Mouse (Mus musculus) heart, embryonic 13.5 days (tissue): ENCODE measurements around the gene Trank1. TPM values are rescaled to one million over a fixed set of nuclear protein-coding genes. Genes with fewer than 3 reads are reported as not detected.

Source experiments
- ATAC-seq: fragments of 200-750 bp; cut with Nextera tagmentation; 2 replicates; pipeline ENCODE4 v1.8.0; 2017; ENCODE audit warnings: moderate TSS enrichment; ENCODE audit not compliant: insufficient number of reproducible peaks, low FRiP score, low TSS enrichment; ENCODE audit errors: extremely low read depth
- H3K27ac ChIP-seq: fragments of 300-500 bp; sonication (generic); replicated peaks from 2 replicates; pipeline ENCODE4 v1.5.1; 2015; ENCODE audit warnings: moderate library complexity, mild to moderate bottlenecking, inconsistent platforms
- H3K27me3 ChIP-seq: fragments of 300-500 bp; sonication (generic); replicated peaks from 2 replicates; pipeline ENCODE4 v1.6.1; 2015; ENCODE audit warnings: mild to moderate bottlenecking, inconsistent platforms
- H3K36me3 ChIP-seq: fragments of 300-500 bp; sonication (generic); 2 replicates; pipeline ENCODE4 v1.6.1; 2015; ENCODE audit warnings: mild to moderate bottlenecking, inconsistent platforms
- H3K4me1 ChIP-seq: fragments of 300-500 bp; sonication (generic); 2 replicates; pipeline ENCODE4 v1.6.1; 2015; ENCODE audit warnings: inconsistent platforms
- H3K4me2 ChIP-seq: fragments of 300-500 bp; sonication (generic); 2 replicates; pipeline ENCODE4 v1.6.1; 2015; ENCODE audit warnings: inconsistent platforms, mild to moderate bottlenecking, moderate library complexity
- H3K4me3 ChIP-seq: fragments of 300-500 bp; sonication (generic); 2 replicates; pipeline ENCODE4 v1.5.1; 2015; ENCODE audit warnings: moderate library complexity, mild to moderate bottlenecking, inconsistent platforms
- H3K9ac ChIP-seq: fragments of 300-500 bp; sonication (generic); 2 replicates; pipeline ENCODE4 v1.6.1; 2015; ENCODE audit warnings: inconsistent platforms, mild to moderate bottlenecking, moderate library complexity
- H3K9me3 ChIP-seq: fragments of 300-500 bp; sonication (generic); 2 replicates; pipeline ENCODE4 v1.6.1; 2016; ENCODE audit warnings: inconsistent platforms
- WGBS: fragments of 180-500 bp; shearing (Covaris S2); methylation state at CpG from one replicate; pipeline ENCODE4 v1.1.7; 2015; ENCODE audit warnings: mixed read lengths; 5-methylcytosine and 5-hydroxymethylcytosine counted together
- polyA plus RNA-seq: library from polyadenylated mRNA; unstranded; fragments of >200 nt; fragmentation: Nextera tagmentation; extraction: Ambion mirVana; gene quantifications from 2 replicates; pipeline ENCODE4 v1.2.1, GENCODE M21; 2015

Trank1 gene
- polyA plus RNA-seq, result 0.06 and 0.24 TPM in 2 replicates

DNA sequence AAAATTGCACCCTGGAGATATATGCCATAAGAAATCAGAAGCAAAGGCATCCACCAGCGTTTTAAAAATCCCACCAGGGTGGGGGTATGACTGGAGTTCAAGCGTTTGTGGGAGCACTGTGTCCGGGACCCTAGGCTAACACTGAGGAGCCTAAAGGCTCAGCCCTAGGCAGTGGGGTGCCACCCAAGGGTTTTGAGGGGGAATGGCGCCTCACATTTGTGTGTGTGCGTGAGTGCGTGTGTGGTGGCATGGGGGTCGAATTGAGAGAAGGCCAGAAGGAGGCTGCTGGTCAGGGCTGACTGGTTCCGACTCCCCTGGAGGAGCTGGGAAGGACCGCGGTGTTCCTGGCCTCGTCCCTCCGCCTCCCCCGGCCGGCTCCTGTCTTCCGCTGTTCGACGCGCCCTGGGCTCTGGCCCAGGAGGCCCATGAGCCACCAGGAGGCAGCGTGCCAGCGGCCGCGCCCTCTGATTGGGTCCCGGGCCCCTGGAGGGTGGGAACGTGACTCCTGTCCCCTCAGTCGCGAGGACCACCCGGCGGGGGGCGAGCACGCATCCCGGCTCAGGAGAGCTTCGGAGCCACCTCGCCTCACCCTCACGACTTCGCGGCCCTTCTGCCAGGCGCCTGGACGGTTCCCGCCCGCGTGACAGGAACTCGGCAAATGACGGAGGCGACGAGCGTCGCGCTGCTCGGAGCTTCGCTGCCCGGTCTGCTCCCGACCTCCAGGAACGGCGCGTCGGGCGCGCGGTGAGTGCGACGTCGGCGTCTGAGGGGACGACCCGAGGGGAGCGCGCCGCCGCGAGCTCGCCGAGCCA, at the start of gene Trank1:
Trank1 (plus strand) TSS at position 709 of the 812 bp plus-strand sequence.
- H3K27ac ChIP-seq, result no peak within 1 kb of the TSS
- 9% methylated on average over 68 of the region's 72 CpGs for WGBS
- H3K4me1 ChIP-seq, result peaks cover 16% of the 10 kb centered on the region
- peak within 1 kb of the TSS; percentile 57 for H3K4me3 ChIP-seq
- H3K9me3 ChIP-seq, result peaks cover 22% of the 10 kb centered on the region
- peak within 1 kb of the TSS; percentile 64 for H3K9ac ChIP-seq
- ATAC-seq, result no peak; the same call in 1 of the 2 replicates
- peak within 1 kb of the TSS; percentile 79 for H3K4me2 ChIP-seq
- H3K27me3 ChIP-seq, result peaks cover 66% of the 10 kb centered on the region
- H3K36me3 ChIP-seq, result no peaks in the 10 kb centered on the region

- WGBS, result 95% methylated on average over 2 of the region's 2 CpGs
- no peak for ATAC-seq
- H3K27me3 ChIP-seq, result no peaks in the 10 kb centered on the region
- no peak overlapping the region for H3K9ac ChIP-seq
- H3K27ac ChIP-seq, result no peak overlapping the region
- no peak overlapping the region for H3K4me2 ChIP-seq
- H3K4me3 ChIP-seq, result no peak overlapping the region
- peaks cover 46% of the 10 kb centered on the region for H3K36me3 ChIP-seq
- H3K9me3 ChIP-seq, result no peaks in the 10 kb centered on the region
- peaks cover 12% of the 10 kb centered on the region for H3K4me1 ChIP-seq
Observed at GRCm38 (mm10) chr9:111267998-111268397, 43.5 kb upstream of the Trank1 start.

GRCm38 (mm10) chr9:111270606-111271005, 40.9 kb upstream of the Trank1 start:
- no peaks in the 10 kb centered on the region for H3K9me3 ChIP-seq
- H3K36me3 ChIP-seq, result peaks cover 41% of the 10 kb centered on the region
- H3K4me2 ChIP-seq, result peak overlapping the region; percentile 84
- no peaks in the 10 kb centered on the region for H3K27me3 ChIP-seq
- ATAC-seq, result no peak
- peak overlapping the region; percentile 94 for H3K27ac ChIP-seq
- WGBS, result 14% methylated on average over 5 of the region's 5 CpGs
- peak overlapping the region; percentile 89 for H3K9ac ChIP-seq
- peak overlapping the region; percentile 76 for H3K4me3 ChIP-seq
- H3K4me1 ChIP-seq, result peaks cover 38% of the 10 kb centered on the region

- Histone ChIP-seq H3K4me1 (peaks cover 43% of the 10 kb centered on the region), H3K27me3 (no peaks in the 10 kb centered on the region), H3K9me3 (no peaks in the 10 kb centered on the region), H3K4me2 (peak overlapping the region; percentile 84), H3K36me3 (peaks cover 42% of the 10 kb centered on the region), H3K27ac (peak overlapping the region; percentile 94), H3K9ac (peak overlapping the region; percentile 89), H3K4me3 (peak overlapping the region; percentile 76)
- WGBS, result under 1% methylated on average over 32 of the region's 32 CpGs
- peak; percentile 33 for ATAC-seq
Observed at GRCm38 (mm10) chr9:111271056-111271433, 40.5 kb upstream of the Trank1 start.

GRCm38 (mm10) chr9:111271434-111272160, 39.9 kb upstream of the Trank1 start, which contains the start of the genes Mlh1 and Epm2aip1:
Mlh1 (minus strand) TSS chr9:111271791.
Epm2aip1 (plus strand) TSS chr9:111271929.
- Histone ChIP-seq H3K27ac (peak within 1 kb of the TSS; percentile 94), H3K4me2 (peak within 1 kb of the TSS; percentile 89), H3K36me3 (peaks cover 42% of the 10 kb centered on the region), H3K4me3 (peak within 1 kb of the TSS; percentile 82), H3K4me1 (peaks cover 48% of the 10 kb centered on the region), H3K27me3 (no peaks in the 10 kb centered on the region), H3K9ac (peak within 1 kb of the TSS; percentile 95), H3K9me3 (no peaks in the 10 kb centered on the region)
- peak; percentile 99 for ATAC-seq
- WGBS, result under 1% methylated on average over 64 of the region's 64 CpGs

- no peaks in the 10 kb centered on the region for H3K9me3 ChIP-seq
- WGBS, result 6% methylated on average over 19 of the region's 19 CpGs
- ATAC-seq, result no peak
- H3K27ac ChIP-seq, result peak overlapping the region; percentile 94
- H3K4me2 ChIP-seq, result peak overlapping the region; percentile 89
- H3K4me1 ChIP-seq, result peaks cover 51% of the 10 kb centered on the region
- H3K27me3 ChIP-seq, result no peaks in the 10 kb centered on the region
- H3K4me3 ChIP-seq, result peak overlapping the region; percentile 82
- peaks cover 42% of the 10 kb centered on the region for H3K36me3 ChIP-seq
- peak overlapping the region; percentile 95 for H3K9ac ChIP-seq
Observed at GRCm38 (mm10) chr9:111272356-111272755, 39.2 kb upstream of the Trank1 start.

DNA sequence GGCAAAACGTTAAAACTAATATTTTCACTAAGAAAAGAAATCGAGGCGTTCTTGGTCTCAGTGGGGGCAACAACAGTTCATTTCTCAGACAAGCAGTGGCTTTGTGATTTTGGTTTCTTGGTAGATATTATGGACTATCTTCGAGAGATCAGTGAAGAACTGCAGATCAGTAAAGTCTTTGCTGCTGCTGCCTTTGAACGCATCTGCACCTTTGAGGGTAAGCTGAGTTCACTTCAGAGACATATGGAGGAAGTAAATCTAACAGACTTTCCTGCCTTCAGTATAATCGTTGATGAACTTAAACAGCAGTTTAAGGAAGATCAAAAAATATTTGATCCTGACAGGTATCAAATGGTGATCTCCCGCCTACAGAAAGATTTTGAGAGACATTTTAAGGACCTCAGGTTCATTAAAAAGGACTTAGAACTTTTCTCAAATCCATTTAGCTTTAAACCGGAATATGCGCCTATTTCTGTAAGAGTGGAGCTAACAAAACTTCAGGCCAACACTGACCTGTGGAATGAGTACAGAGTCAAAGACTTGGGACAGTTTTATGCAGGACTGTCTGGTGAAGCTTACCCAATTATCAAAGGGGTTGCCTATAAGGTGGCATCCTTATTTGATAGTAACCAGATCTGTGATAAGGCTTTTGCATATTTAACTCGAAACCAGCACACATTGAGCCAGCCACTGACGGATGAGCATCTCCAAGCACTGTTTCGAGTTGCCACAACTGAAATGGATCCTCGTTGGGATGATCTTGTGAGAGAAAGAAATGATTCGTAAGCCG, 38.3 kb upstream of the Trank1 start:
- H3K4me2 ChIP-seq, result peak overlapping the region; percentile 89
- H3K27me3 ChIP-seq, result no peaks in the 10 kb centered on the region
- H3K36me3 ChIP-seq, result peaks cover 43% of the 10 kb centered on the region
- H3K27ac ChIP-seq, result no peak overlapping the region; the same call in 1 of the 2 replicates
- ATAC-seq, result no peak
- WGBS, result 58% methylated on average over 15 of the region's 15 CpGs
- peaks cover 53% of the 10 kb centered on the region for H3K4me1 ChIP-seq
- H3K9ac ChIP-seq, result peak overlapping the region; percentile 95
- peak overlapping the region; percentile 82 for H3K4me3 ChIP-seq
- H3K9me3 ChIP-seq, result no peaks in the 10 kb centered on the region

DNA sequence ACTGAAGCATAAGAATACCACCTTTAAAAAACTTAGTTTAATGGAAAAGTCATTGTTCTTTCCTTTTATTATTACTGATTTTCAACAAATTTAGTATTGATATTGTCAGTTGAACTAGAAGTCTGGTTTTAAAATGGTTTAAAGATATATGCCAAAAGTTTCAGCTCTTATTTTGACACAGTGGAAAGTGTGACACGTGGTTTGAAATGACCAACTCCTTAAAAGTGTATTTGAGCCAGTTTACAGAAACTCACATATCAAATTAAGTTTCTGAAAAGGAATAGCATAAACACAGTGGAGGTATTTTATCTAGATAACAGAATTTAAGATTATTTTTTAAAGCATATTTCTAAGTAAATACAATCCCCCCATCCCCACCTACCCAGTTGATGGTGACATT, 37.6 kb upstream of the Trank1 start:
- H3K27ac ChIP-seq, result no peak overlapping the region
- H3K9ac ChIP-seq, result peak overlapping the region; percentile 95; the same call in 1 of the 2 replicates
- no peaks in the 10 kb centered on the region for H3K9me3 ChIP-seq
- 68% methylated on average over 1 of the region's 1 CpGs for WGBS
- H3K4me3 ChIP-seq, result peak overlapping the region; percentile 82
- peaks cover 51% of the 10 kb centered on the region for H3K36me3 ChIP-seq
- H3K27me3 ChIP-seq, result no peaks in the 10 kb centered on the region
- H3K4me2 ChIP-seq, result peak overlapping the region; percentile 89
- H3K4me1 ChIP-seq, result peaks cover 56% of the 10 kb centered on the region
- no peak for ATAC-seq

DNA sequence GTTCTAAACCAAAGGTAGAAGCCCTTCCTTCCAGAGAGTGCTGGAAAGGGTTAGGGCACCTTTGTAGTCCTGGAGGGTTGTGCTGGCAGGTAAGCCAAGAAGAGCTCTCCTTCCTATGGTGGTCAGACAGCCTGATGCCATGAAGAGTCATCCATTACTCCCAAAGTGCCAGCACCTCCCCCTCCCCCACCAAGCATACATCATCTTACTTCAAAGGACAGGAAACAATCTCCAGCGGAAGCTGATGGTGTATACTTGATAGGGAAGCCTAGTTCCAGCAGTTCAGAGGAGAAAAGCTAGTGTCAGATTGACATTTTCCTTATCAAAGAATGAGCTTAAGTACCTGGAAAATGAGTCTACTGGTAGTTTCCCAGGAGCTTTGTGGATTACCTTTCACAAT, 36.4 kb upstream of the Trank1 start:
- Histone ChIP-seq H3K4me1 (peaks cover 54% of the 10 kb centered on the region), H3K27ac (no peak overlapping the region), H3K27me3 (no peaks in the 10 kb centered on the region), H3K36me3 (peaks cover 62% of the 10 kb centered on the region), H3K4me2 (peak overlapping the region; percentile 89), H3K9ac (peak overlapping the region; percentile 7), H3K9me3 (no peaks in the 10 kb centered on the region), H3K4me3 (peak overlapping the region; percentile 82)
- WGBS, result 19% methylated on average over 1 of the region's 1 CpGs
- ATAC-seq, result no peak

- Histone ChIP-seq H3K4me1 (peaks cover 24% of the 10 kb centered on the region), H3K9ac (no peak overlapping the region), H3K27me3 (no peaks in the 10 kb centered on the region), H3K4me2 (no peak overlapping the region), H3K27ac (no peak overlapping the region), H3K36me3 (0 out of 2 replicates have a peak, but pooled peaks cover 2% of the 10 kb centered on the region), H3K4me3 (no peak overlapping the region), H3K9me3 (no peaks in the 10 kb centered on the region)
- WGBS, result 55% methylated on average over 3 of the region's 3 CpGs
- ATAC-seq, result no peak
Observed at GRCm38 (mm10) chr9:111285061-111285460, 26.5 kb upstream of the Trank1 start.

GRCm38 (mm10) chr9:111285676-111286075, 25.9 kb upstream of the Trank1 start:
- WGBS, result 17% methylated on average over 5 of the region's 5 CpGs
- Histone ChIP-seq H3K4me2 (no peak overlapping the region), H3K27me3 (no peaks in the 10 kb centered on the region), H3K36me3 (no peaks in the 10 kb centered on the region), H3K9ac (no peak overlapping the region), H3K27ac (no peak overlapping the region), H3K4me1 (peaks cover 25% of the 10 kb centered on the region), H3K9me3 (no peaks in the 10 kb centered on the region), H3K4me3 (no peak overlapping the region)
- ATAC-seq, result no peak
